Mouse (Mus musculus) 416B (cell line): ENCODE results near the gene Gm17349.
"Not testable (repeated sequence)": the region's sequence is repeated elsewhere in the genome, so short reads cannot be mapped to it uniquely, and the experiment has no call there.

Experiments used
- DNase-seq: peaks from one replicate; pipeline ENCODE4 v3.0.0; 2011; ENCODE audit warnings: low read depth

The Gm17349 gene

DNA sequence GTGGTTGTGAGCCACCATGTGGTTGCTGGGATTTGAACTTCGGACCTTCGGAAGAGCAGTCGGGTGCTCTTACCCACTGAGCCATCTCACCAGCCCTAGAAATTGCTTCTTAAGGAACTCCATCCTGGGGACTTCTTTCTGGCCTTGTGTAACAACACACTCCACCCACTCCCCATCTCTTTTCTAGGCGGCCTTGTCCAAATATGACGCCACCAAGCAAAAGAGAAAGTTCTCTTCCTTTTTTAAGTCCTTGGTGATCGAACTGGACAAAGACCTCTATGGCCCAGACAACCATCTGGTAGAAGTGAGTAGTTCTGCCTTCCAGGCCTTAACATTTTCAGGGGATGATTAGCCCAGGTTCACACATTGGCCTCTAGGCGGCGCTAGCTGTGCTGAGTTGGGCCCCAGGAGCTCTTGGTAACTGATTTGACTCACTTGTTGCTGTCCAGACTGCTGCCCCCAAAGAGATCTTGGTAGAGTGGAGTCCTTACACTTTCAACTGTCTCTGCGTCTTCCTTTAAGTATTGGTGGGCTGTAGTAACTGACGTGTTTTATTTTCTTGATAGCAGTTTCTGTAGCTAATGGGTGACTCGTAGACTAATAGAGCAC lies at the start of gene Gm17349:
Gm17349 (minus strand) TSS at position 51 of the 609 bp plus-strand sequence.
- DNase-seq: peak; percentile 81

GRCm38 (mm10) chr15:99754204-99754603 lies 48.9 kb upstream of the Gm17349 start:
- no peak for DNase-seq

DNA sequence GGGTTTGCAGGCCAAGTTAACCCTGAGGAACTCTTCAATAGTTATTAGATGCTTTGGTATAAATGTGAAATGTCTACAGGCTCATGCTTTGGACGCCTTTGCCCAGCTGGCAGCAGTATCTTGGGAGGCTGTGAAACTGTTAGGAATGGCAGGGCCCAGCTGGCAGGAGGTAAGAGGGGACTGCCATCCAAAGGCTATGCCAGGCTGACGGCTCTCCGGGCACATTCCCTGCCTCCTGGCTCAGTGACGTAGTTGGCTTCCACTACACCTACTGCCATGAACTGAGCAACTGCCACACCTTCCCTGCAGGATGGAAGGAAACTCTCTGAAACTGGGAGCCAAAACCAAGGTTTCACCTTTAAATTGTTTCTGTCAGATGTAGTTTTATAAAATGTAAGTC lies 34.9 kb upstream of the Gm17349 start:
- no peak for DNase-seq

GRCm38 (mm10) chr15:99736675-99737074 lies 31.4 kb upstream of the Gm17349 start:
- no peak for DNase-seq

DNA sequence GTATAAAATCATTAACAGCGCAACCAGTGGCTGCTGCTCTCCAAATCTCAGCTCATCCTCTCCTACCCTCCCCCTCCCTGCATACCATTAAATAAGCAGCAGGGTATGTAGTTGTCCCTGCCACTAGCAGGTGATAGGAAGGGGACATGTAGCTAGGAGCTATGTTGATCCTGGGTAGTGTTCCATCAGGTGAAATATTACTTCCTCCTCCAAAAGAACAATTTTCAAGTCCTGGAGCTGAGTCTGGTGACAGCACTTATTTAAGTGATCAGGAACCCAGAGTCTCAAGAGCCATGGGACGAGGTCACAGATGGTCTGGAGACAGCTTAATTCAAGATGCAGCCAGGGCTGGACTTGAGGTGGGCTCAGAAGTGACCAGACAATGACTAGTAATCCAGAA lies 30.3 kb upstream of the Gm17349 start:
- no peak for DNase-seq

- no peak for DNase-seq
These were observed 27.9 kb upstream of the Gm17349 start for GRCm38 (mm10) chr15:99733186-99733585.

GRCm38 (mm10) chr15:99731678-99732077 lies 26.4 kb upstream of the Gm17349 start:
- DNase-seq: no peak

DNA sequence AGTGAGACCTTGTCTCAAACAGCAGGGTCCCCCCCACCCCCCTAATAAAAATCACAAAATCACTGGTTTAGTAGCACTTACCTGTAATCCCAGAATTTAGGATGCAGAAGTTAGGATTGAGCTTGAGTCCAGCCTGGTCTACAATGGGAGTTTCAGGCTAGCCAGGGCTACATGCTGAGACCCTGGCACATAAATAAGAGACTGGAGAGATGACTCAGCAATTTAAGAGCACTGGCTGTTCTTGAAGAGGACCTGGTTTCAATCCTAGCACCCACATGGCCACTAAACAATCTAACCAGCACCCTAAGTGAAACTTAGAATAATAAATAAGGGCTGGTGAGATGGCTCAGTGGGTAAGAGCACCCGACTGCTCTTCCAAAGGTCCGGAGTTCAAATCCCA lies 25.9 kb upstream of the Gm17349 start:
- DNase-seq: peak; percentile 18

DNA sequence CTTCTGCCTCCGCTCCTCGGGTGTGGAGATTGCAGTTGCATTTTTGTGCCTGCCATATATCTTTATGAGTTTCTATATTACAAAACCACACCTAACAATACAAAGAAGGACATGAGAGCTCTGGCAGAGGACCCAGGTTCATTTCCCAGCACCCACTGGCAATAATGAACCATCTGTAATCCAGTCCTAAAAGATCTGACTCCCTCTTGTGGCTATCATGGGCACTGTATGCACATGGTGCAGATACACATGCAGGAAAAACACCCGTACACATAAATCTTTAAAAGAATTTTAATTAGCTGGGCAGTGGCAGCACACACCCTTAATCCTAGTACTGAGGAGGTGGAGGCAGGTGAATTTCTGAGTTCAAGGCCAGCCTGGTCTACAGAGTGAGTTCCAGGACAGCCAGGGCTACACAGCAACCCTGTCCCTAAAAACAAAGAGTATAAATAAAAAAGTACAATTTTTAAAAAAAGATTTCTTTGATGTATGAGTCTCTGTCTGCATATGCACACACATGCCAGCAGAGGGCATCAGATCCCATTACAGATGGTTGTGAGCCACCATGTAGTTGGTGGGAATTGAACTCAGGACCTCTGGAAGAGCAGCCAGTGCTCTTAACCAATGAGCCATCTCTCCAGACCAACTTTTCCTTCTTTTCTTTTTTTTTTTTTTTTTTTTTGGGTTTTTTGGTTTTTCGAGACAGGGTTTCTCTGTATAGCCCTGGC lies 23.9 kb upstream of the Gm17349 start:
- DNase-seq: peak; percentile 14

GRCm38 (mm10) chr15:99728211-99728610 lies 22.9 kb upstream of the Gm17349 start:
- no peak for DNase-seq

- no peak for DNase-seq
These were observed 22.2 kb upstream of the Gm17349 start for GRCm38 (mm10) chr15:99727525-99727924.

DNA sequence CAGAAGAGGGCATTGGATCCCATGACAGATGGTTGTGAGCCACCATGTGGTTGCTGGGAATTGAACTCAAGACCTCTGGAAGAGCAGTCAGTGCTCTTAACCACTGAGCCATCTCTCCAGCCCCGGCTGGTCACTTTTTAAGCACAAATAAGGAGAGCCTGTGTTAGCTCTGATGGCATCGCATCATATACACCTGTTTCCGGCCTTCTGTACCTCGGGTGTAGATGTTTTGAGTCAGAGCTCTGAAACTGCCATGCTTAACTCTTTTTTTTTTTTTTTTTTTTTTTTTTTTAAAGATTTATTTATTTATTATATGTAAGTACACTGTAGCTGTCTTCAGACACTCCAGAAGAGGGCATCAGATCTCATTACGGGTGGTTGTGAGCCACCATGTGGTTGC lies 21.7 kb upstream of the Gm17349 start:
- DNase-seq: not testable (repeated sequence)

DNA sequence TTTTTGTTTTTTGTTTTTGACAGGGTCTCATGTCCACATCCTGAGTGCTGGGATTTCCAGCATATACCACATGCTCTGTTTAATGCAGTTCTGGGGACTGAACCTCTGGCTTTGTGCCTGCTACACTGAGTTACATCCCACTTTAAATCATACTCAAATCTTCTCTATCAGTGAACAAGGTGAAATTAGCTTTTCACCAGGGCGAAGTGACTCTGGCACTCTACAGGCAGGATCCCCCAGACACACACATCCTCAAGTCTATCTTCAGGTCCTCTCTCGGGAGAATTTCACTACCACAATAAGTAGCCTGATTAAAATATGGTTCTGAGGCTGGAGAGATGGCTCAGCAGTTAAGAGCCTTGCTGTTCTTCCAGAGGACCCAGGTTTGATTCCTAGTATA lies 21.3 kb upstream of the Gm17349 start:
- no peak for DNase-seq

DNA sequence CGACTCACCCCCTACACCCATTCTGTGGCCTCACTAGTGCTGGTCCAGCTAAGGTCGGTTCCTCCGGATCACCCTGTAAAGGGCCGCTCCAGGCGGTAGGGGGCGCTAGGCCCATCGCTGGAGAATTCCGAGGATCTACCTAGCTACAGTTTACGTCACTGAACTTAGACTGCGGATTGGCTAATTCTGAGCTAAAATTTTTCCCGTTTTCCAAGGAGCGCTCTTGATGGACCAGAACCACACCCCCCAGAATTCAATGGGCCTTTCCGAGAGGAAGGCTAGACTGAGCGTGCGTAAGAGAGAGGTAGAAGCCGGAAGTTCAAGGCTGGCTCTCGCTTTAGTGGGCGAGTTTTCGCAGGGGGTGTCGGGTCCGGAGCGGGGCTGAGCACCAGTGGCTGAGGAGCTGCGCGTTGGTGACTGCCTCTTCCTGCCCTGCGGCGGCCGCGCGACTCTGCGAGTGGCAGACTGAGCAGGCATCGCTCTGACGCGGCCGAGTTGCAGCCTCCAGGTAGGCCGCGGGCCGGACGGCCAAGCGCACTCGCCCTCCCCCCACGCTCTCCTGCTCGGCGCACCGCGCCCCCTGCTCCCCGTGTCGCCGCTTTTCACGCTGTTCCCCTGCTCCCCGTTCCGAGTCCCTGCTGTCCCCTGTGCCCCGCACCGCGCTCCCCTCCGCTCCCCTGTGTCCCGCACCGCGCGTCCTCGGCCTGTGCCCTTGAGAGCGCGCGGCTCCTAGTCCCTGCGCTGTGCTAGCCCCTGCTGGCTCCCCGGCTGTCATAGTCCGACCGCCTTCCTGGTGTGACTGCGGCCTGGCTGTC lies 20.3 kb upstream of the Gm17349 start, which contains the start of gene Cox14:
Cox14 (plus strand) TSS at position 278 of the 815 bp plus-strand sequence.
- DNase-seq: peak; percentile 100

- peak; percentile 69 for DNase-seq
These were observed 19.2 kb upstream of the Gm17349 start for GRCm38 (mm10) chr15:99724292-99725021.

DNA sequence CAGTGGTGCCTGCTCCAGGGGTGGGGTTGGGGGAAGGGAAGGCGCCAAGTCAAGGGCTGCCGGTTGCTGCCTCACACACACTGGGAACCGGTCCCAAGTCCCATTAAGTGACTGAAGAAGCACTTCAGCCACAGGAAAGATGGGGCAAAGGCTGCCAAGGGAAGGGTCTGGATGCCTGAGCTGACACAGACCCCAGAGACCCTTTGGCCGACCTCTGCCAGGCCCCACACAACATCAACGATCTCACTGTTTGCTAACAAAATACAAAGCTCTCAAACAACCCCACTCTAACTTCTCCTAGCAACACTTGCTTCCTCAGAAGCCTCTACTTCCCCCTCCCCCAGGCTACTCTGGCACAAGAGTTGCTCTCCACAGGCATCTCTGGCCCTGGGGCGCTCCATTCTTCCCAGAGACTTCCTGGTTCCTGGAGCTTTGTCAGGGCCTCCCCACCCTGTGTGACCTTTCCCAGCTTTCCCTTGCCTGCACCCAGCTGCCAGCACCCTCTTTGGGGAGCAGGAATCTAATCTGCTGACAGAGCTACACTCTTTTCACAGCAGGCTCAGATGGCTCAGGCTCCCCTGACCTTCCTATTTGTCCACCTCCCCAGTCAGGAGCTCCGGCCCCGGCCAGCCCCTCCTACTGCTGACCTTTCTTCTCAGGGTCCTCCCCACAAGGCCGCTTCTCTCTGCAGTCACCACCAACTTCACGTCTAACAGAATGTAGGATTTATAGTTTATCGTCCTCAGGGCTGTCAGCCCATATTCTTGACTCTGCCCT lies 18.4 kb upstream of the Gm17349 start:
- no peak for DNase-seq

DNA sequence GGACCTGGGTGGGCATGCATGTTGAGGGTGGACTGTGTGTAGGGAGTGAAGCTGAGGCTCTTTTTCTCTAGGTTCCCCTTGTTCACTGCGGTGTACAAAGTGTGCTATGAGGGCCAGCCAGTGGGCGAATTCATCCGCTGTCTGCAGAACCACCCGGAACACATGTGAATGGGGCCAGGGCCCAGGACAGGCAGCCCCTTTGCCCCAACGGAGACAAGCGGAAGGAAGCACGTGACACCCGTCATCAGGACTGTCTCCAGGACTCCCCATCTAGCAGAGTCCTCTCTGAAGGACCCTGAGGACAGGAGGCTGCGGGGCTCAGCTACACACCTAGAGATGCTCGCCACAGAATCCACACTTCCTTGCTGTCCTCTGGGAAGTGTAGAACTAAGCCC lies 17.8 kb upstream of the Gm17349 start:
- DNase-seq: no peak

DNA sequence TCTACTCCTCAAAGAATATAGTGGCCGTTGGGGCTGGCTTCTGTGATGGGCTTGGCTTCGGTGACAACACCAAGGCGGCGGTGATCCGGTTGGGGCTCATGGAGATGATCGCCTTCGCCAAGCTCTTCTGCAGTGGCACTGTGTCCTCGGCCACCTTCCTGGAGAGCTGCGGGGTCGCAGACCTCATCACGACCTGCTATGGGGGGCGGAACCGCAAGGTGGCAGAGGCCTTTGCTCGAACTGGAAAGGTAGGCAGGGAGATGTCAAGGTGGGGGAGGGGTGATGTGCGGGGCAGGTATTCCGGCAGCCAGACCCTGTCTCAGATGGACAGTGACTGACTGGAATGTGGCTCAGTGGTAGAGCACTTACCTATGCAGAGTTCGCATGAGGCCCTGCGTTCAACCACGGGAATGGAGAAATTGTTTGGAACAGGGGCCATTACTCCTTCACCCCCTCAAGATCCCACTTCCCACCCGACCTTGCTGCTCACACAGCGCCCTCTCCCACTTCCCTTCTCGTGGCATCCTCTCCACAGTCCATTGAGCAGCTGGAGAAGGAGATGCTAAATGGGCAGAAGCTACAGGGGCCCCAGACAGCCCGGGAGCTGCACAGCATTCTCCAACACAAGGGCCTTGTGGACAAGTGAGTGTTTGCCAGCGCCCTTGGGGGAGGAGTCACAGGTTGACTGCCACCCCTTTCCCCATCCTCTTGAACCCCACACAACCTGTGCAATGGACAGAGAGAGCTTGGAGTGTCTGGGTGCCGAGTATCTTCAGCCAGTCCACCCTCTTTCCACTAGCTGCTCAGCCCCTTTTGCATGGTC lies 16.8 kb upstream of the Gm17349 start:
- no peak for DNase-seq

DNA sequence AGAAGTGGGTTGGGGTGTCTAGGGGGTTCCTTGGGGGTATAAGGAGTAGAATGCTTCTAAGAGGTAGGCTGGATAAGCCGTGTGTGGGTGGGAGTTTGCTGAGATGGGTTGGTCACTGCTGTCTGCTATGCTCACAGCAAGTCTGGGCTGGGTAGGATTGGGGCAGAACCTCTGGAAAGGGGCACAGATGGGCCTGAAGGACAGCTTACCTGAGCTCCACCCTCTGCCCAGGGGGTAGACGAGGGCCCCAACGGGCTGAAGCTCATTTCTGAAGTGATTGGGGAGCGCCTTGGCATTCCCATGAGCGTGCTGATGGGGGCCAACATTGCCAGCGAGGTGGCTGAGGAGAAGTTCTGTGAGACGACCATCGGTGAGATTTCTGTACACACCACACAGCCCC lies 14.6 kb upstream of the Gm17349 start:
- DNase-seq: no peak

- no peak for DNase-seq
These were observed 13.3 kb upstream of the Gm17349 start for GRCm38 (mm10) chr15:99718461-99719021.
